Mouse (Mus musculus): ENCODE results near the gene Cln3. TPM values are rescaled to one million over a fixed set of nuclear protein-coding genes. Genes with fewer than 3 reads are reported as not detected.

Gene Cln3
- polyA plus RNA-seq, 1 experiment from 2014 or later = 62.9 TPM

- H3K36me3 ChIP-seq (ENCODE audit: control insufficient read depth, insufficient read depth) = peaks cover 94% of the 10 kb centered on the region
Observed at GRCm38 (mm10) chr7:126554796-126555195, 30.8 kb downstream of the Cln3 start.

GRCm38 (mm10) chr7:126545631-126546030, 40.0 kb downstream of the Cln3 start:
- ATAC-seq = no peak
- 81% methylated on average over 2 of the region's 2 CpGs for WGBS
- Histone ChIP-seq H3K4me2 (replicated peaks; ENCODE audit: low read depth) (no peak overlapping the region), H3K27me3 (replicated peaks; ENCODE audit: control insufficient read depth, insufficient read depth, low read length) (no peaks in the 10 kb centered on the region), H3K36me3 (ENCODE audit: control insufficient read depth, insufficient read depth) (peaks cover 59% of the 10 kb centered on the region), H3K27ac (ENCODE audit: low read depth, low read length) (no peak overlapping the region), H3K9ac (ENCODE audit: low read depth, low read length) (no peak overlapping the region), H3K4me1 (replicated peaks; ENCODE audit: control insufficient read depth, insufficient read depth, low read length) (no peaks in the 10 kb centered on the region), H3K9me3 (ENCODE audit: control insufficient read depth) (no peaks in the 10 kb centered on the region), H3K4me3 (ENCODE audit: low read depth, low read length) (no peak overlapping the region)
- no peak for TF ChIP-seq CTCF (IDR thresholded peaks at IDR 0.05; ENCODE audit: low read depth)

More at GRCm38 (mm10) chr7:126554796-126555195, 30.8 kb downstream of the Cln3 start:
- Histone ChIP-seq H3K4me3 (ENCODE audit: low read depth, low read length) (no peak overlapping the region), H3K9ac (ENCODE audit: low read depth, low read length) (no peak overlapping the region), H3K4me2 (replicated peaks; ENCODE audit: low read depth) (no peak overlapping the region), H3K9me3 (ENCODE audit: control insufficient read depth) (no peaks in the 10 kb centered on the region), H3K4me1 (replicated peaks; ENCODE audit: control insufficient read depth, insufficient read depth, low read length) (no peaks in the 10 kb centered on the region), H3K27me3 (replicated peaks; ENCODE audit: control insufficient read depth, insufficient read depth, low read length) (no peaks in the 10 kb centered on the region), H3K27ac (ENCODE audit: low read depth, low read length) (no peak overlapping the region)
- 91% methylated on average over 1 of the region's 1 CpGs for WGBS
- TF ChIP-seq CTCF (IDR thresholded peaks at IDR 0.05; ENCODE audit: low read depth) = peak; percentile 45
- ATAC-seq = no peak

- ATAC-seq = no peak
- Histone ChIP-seq H3K9me3 (ENCODE audit: control insufficient read depth) (no peaks in the 10 kb centered on the region), H3K4me2 (replicated peaks; ENCODE audit: low read depth) (no peak overlapping the region), H3K4me3 (ENCODE audit: low read depth, low read length) (no peak overlapping the region), H3K36me3 (ENCODE audit: control insufficient read depth, insufficient read depth) (peaks cover 19% of the 10 kb centered on the region), H3K4me1 (replicated peaks; ENCODE audit: control insufficient read depth, insufficient read depth, low read length) (no peaks in the 10 kb centered on the region), H3K9ac (ENCODE audit: low read depth, low read length) (no peak overlapping the region), H3K27ac (ENCODE audit: low read depth, low read length) (no peak overlapping the region), H3K27me3 (replicated peaks; ENCODE audit: control insufficient read depth, insufficient read depth, low read length) (peaks cover 6% of the 10 kb centered on the region)
- 92% methylated on average over 1 of the region's 1 CpGs for WGBS
- no peak for TF ChIP-seq CTCF (IDR thresholded peaks at IDR 0.05; ENCODE audit: low read depth)
Observed at GRCm38 (mm10) chr7:126541661-126542060, 44.0 kb downstream of the Cln3 start.

GRCm38 (mm10) chr7:126537820-126538585, 47.6 kb downstream of the Cln3 start:
- H3K4me2 ChIP-seq (replicated peaks; ENCODE audit: low read depth) = no peak overlapping the region
- 77% methylated on average over 5 of the region's 5 CpGs for WGBS
- no peak for ATAC-seq
- peak; percentile 72 for TF ChIP-seq CTCF (IDR thresholded peaks at IDR 0.05; ENCODE audit: low read depth)
- no peak overlapping the region for H3K9ac ChIP-seq (ENCODE audit: low read depth, low read length)
- H3K27ac ChIP-seq (ENCODE audit: low read depth, low read length) = no peak overlapping the region
- no peaks in the 10 kb centered on the region for H3K36me3 ChIP-seq (ENCODE audit: control insufficient read depth, insufficient read depth)
- no peaks in the 10 kb centered on the region for H3K9me3 ChIP-seq (ENCODE audit: control insufficient read depth)
- H3K4me1 ChIP-seq (replicated peaks; ENCODE audit: control insufficient read depth, insufficient read depth, low read length) = no peaks in the 10 kb centered on the region
- no peak overlapping the region for H3K4me3 ChIP-seq (ENCODE audit: low read depth, low read length)
- H3K27me3 ChIP-seq (replicated peaks; ENCODE audit: control insufficient read depth, insufficient read depth, low read length) = peaks cover 10% of the 10 kb centered on the region

GRCm38 (mm10) chr7:126536466-126536865, 49.2 kb downstream of the Cln3 start:
- Histone ChIP-seq H3K4me2 (replicated peaks; ENCODE audit: low read depth) (peak overlapping the region; percentile 76; the same call in 1 of the 2 replicates), H3K36me3 (ENCODE audit: control insufficient read depth, insufficient read depth) (no peaks in the 10 kb centered on the region), H3K27ac (ENCODE audit: low read depth, low read length) (no peak overlapping the region), H3K4me3 (ENCODE audit: low read depth, low read length) (peak overlapping the region; percentile 40; the same call in 1 of the 2 replicates), H3K4me1 (replicated peaks; ENCODE audit: control insufficient read depth, insufficient read depth, low read length) (no peaks in the 10 kb centered on the region), H3K9me3 (ENCODE audit: control insufficient read depth) (no peaks in the 10 kb centered on the region), H3K27me3 (replicated peaks; ENCODE audit: control insufficient read depth, insufficient read depth, low read length) (peaks cover 10% of the 10 kb centered on the region), H3K9ac (ENCODE audit: low read depth, low read length) (no peak overlapping the region)
- no peak for ATAC-seq
- TF ChIP-seq CTCF (IDR thresholded peaks at IDR 0.05; ENCODE audit: low read depth) = no peak
- 68% methylated on average over 9 of the region's 9 CpGs for WGBS

GRCm38 (mm10) chr7:126535766-126536165, 49.9 kb downstream of the Cln3 start:
- Histone ChIP-seq H3K4me2 (replicated peaks; ENCODE audit: low read depth) (peak overlapping the region; percentile 76), H3K9me3 (ENCODE audit: control insufficient read depth) (no peaks in the 10 kb centered on the region), H3K36me3 (ENCODE audit: control insufficient read depth, insufficient read depth) (no peaks in the 10 kb centered on the region), H3K27ac (ENCODE audit: low read depth, low read length) (no peak overlapping the region), H3K27me3 (replicated peaks; ENCODE audit: control insufficient read depth, insufficient read depth, low read length) (peaks cover 10% of the 10 kb centered on the region), H3K4me1 (replicated peaks; ENCODE audit: control insufficient read depth, insufficient read depth, low read length) (no peaks in the 10 kb centered on the region), H3K4me3 (ENCODE audit: low read depth, low read length) (peak overlapping the region; percentile 40), H3K9ac (ENCODE audit: low read depth, low read length) (peak overlapping the region; percentile 22; the same call in 1 of the 2 replicates)
- no peak for TF ChIP-seq CTCF (IDR thresholded peaks at IDR 0.05; ENCODE audit: low read depth)
- WGBS = 2% methylated on average over 28 of the region's 28 CpGs
- ATAC-seq = no peak
